Mouse (Mus musculus) ES-Bruce4 (cell line): Measurements from ENCODE around the gene Gm26602. TPM values are rescaled to one million over a fixed set of nuclear protein-coding genes. Genes with fewer than 3 reads are reported as not detected.

Experiments
- H3K27ac ChIP-seq: 2 replicates; pipeline ENCODE4 v1.5.1; 2012; ENCODE audit warnings: low read length, inconsistent platforms; ENCODE audit not compliant: insufficient read depth
- H3K27me3 ChIP-seq: 2 replicates; pipeline ENCODE4 v1.6.1; 2012; ENCODE audit warnings: mild to moderate bottlenecking, low read length, inconsistent platforms; ENCODE audit not compliant: control insufficient read depth, poor library complexity, insufficient read depth, severe bottlenecking
- H3K36me3 ChIP-seq: 2 replicates; pipeline ENCODE4 v1.6.1; 2012; ENCODE audit warnings: inconsistent platforms, mild to moderate bottlenecking, low read length, moderate library complexity; ENCODE audit not compliant: control insufficient read depth, poor library complexity, insufficient read depth, severe bottlenecking
- H3K4me1 ChIP-seq: one replicate; pipeline ENCODE4 v1.8.1; 2011; ENCODE audit warnings: low read length; ENCODE audit not compliant: control insufficient read depth, insufficient read depth
- H3K4me3 ChIP-seq: 2 replicates; pipeline ENCODE4 v1.5.1; 2011; ENCODE audit warnings: low read depth, mild to moderate bottlenecking, low read length
- H3K9ac ChIP-seq: 2 replicates; pipeline ENCODE4 v1.6.1; 2012; ENCODE audit warnings: low read depth, mild to moderate bottlenecking, inconsistent platforms; ENCODE audit not compliant: poor library complexity, severe bottlenecking
- H3K9me3 ChIP-seq: replicated peaks from 2 replicates; pipeline ENCODE4 v1.6.1; 2012; ENCODE audit warnings: mild to moderate bottlenecking, low read length, inconsistent platforms; ENCODE audit not compliant: control insufficient read depth, poor library complexity, insufficient read depth, severe bottlenecking
- CTCF ChIP-seq: IDR thresholded peaks from one replicate; pipeline ENCODE4 v1.8.1; 2011; ENCODE audit warnings: low read depth, low read length
- EP300 ChIP-seq: IDR thresholded peaks from 2 replicates; pipeline ENCODE4 v1.6.1; 2011; ENCODE audit warnings: low read depth, low read length; ENCODE audit not compliant: insufficient read depth
- POLR2A ChIP-seq: IDR thresholded peaks from one replicate; pipeline ENCODE4 v1.8.1; 2011; ENCODE audit warnings: low read length; ENCODE audit not compliant: insufficient read depth
- polyA plus RNA-seq: library from polyadenylated mRNA; stranded (reverse); fragments of >200 nt; gene quantifications from 2 replicates; pipeline ENCODE4 v1.2.4, GENCODE M21; 2011; ENCODE audit warnings: low read depth; ENCODE audit not compliant: missing spikeins, insufficient read depth, insufficient read length

The Gm26602 gene
- polyA plus RNA-seq, 1 experiment, result not detected

GRCm38 (mm10) chr10:79918231-79919078 is 7.8 kb downstream of the Gm26602 start:
- Histone ChIP-seq H3K36me3 (no peaks in the 10 kb centered on the region), H3K9me3 (no peaks in the 10 kb centered on the region), H3K9ac (no peak overlapping the region), H3K27ac (no peak overlapping the region), H3K27me3 (no peaks in the 10 kb centered on the region), H3K4me3 (peak overlapping the region; percentile 3; the same call in 1 of the 2 replicates), H3K4me1 (peaks cover 7% of the 10 kb centered on the region)
- TF ChIP-seq POLR2A (no peak), EP300 (no peak), CTCF (no peak)

GRCm38 (mm10) chr10:79919251-79919849 is 8.7 kb downstream of the Gm26602 start:
- no peak overlapping the region for H3K9ac ChIP-seq
- no peaks in the 10 kb centered on the region for H3K27me3 ChIP-seq
- no peaks in the 10 kb centered on the region for H3K9me3 ChIP-seq
- H3K4me3 ChIP-seq, result peak overlapping the region; percentile 64
- H3K36me3 ChIP-seq, result no peaks in the 10 kb centered on the region
- peaks cover 7% of the 10 kb centered on the region for H3K4me1 ChIP-seq
- H3K27ac ChIP-seq, result no peak overlapping the region
- TF ChIP-seq POLR2A, result no peak
- TF ChIP-seq CTCF, result no peak
- no peak for TF ChIP-seq EP300

GRCm38 (mm10) chr10:79920056-79920890 is 9.6 kb downstream of the Gm26602 start:
- peaks cover 7% of the 10 kb centered on the region for H3K4me1 ChIP-seq
- H3K27me3 ChIP-seq, result no peaks in the 10 kb centered on the region
- no peak overlapping the region for H3K27ac ChIP-seq
- H3K9me3 ChIP-seq, result no peaks in the 10 kb centered on the region
- H3K9ac ChIP-seq, result no peak overlapping the region
- TF ChIP-seq EP300 (no peak), POLR2A (no peak), CTCF (no peak)
- H3K4me3 ChIP-seq, result peak overlapping the region; percentile 22; the same call in 1 of the 2 replicates
- H3K36me3 ChIP-seq, result no peaks in the 10 kb centered on the region

GRCm38 (mm10) chr10:79920958-79921535 is 10.4 kb downstream of the Gm26602 start, which contains the start of gene R3hdm4:
Gene R3hdm4 (minus strand): TSS chr10:79921208.
- TF ChIP-seq POLR2A, result no peak
- no peak for TF ChIP-seq CTCF
- TF ChIP-seq EP300, result no peak
- Histone ChIP-seq H3K27ac (no peak within 1 kb of the TSS), H3K4me3 (peak within 1 kb of the TSS; percentile 49), H3K36me3 (no peaks in the 10 kb centered on the region), H3K9ac (peak within 1 kb of the TSS; percentile 37), H3K9me3 (no peaks in the 10 kb centered on the region), H3K27me3 (no peaks in the 10 kb centered on the region), H3K4me1 (peaks cover 7% of the 10 kb centered on the region)

GRCm38 (mm10) chr10:79921572-79921971 is 10.9 kb downstream of the Gm26602 start:
- peak overlapping the region; percentile 37 for H3K9ac ChIP-seq

More at GRCm38 (mm10) chr10:79921572-79921971, 10.9 kb downstream of the Gm26602 start:
- Histone ChIP-seq H3K9me3 (no peaks in the 10 kb centered on the region), H3K27ac (no peak overlapping the region), H3K4me3 (peak overlapping the region; percentile 49), H3K27me3 (no peaks in the 10 kb centered on the region), H3K36me3 (no peaks in the 10 kb centered on the region), H3K4me1 (peaks cover 7% of the 10 kb centered on the region)
- TF ChIP-seq POLR2A (no peak), CTCF (no peak), EP300 (no peak)
